Mouse (Mus musculus) ES-Bruce4 (cell line): ENCODE measurements around the gene Gm10392.

Source experiments
- CTCF ChIP-seq: IDR thresholded peaks from one replicate; pipeline ENCODE4 v1.8.1; 2011; ENCODE audit warnings: low read depth, low read length
- POLR2A ChIP-seq: IDR thresholded peaks from one replicate; pipeline ENCODE4 v1.8.1; 2011; ENCODE audit warnings: low read length; ENCODE audit not compliant: insufficient read depth

- TF ChIP-seq CTCF: no peak
- no peak for TF ChIP-seq POLR2A
These were observed 19.6 kb downstream of the Gm10392 start for GRCm38 (mm10) chr11:77499354-77499753.
